Mouse (Mus musculus): ENCODE measurements around the gene Slc46a2. TPM values are rescaled to one million over a fixed set of nuclear protein-coding genes. Genes with fewer than 3 reads are reported as not detected.

The Slc46a2 gene
- total RNA-seq, 2 experiments from 2014 or later, result not detected

GRCm38 (mm10) chr4:59891723-59892416 is 23.0 kb downstream of the Slc46a2 start:
- no peak for DNase-seq

DNA sequence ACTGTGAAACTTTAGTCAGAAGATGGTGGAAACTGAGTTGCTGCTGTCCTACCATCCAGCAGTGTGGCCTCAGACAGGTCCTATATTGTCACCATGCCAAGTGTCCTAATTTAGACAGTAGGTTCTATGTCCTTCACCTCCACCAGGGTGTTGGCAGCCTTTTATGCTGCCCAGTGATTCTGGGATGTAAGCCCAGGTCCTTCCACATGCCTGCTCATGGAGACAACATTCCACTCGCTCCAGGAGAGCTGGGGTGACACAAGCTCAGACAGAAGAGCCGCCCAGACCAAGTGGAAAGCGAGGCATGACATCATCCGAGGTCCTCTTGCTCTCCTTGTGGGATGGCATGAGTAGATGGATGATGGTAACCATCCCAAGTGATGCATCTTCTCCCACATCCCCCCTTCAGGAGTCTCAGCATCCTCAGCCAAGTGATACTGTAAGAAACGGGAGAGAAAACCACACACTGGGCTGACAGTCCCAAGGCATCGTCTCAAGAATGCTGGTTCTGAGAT is 24.7 kb downstream of the Slc46a2 start:
- no peak for DNase-seq

DNA sequence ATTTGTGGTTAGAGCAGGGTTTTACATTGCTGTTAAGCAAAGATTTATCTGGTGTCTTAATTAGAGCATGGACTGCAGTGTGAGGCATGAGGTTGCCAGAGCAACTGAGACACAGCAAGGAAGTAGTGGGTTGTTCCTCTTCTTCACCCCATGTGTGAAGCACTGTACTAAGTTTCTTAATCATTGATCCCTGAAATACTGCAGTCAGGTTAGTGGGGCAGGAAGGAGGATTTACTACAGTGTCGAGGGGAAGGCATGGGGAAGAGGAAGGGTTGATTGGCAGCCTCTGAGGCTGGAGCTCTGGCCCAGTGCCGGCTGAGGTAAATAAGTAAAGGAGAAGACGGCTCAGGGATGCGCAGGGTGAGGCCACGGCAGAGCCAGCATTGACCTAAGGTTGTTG is 26.8 kb downstream of the Slc46a2 start:
- no peak for DNase-seq

DNA sequence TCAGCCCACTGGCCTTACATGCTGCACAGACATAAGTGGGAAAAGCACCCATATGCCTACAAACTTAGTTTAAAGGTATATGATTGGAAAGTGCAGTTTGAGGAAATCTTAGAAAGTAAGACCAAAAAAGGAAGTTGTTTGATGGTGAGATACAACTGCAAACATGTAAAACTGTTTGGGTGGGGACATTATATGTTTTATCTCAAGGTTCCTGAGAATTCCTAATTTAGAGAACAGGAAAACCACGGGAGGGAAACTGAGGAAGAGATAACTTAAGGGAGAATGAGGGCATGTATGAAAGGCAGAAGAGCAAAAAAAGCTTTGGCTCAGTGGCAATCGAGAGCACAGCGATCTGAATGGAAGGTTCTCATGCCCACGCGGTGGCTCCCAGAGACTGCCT is 27.8 kb downstream of the Slc46a2 start:
- DNase-seq, result no peak

GRCm38 (mm10) chr4:59886281-59886680 is 28.6 kb downstream of the Slc46a2 start:
- no peak for DNase-seq

DNA sequence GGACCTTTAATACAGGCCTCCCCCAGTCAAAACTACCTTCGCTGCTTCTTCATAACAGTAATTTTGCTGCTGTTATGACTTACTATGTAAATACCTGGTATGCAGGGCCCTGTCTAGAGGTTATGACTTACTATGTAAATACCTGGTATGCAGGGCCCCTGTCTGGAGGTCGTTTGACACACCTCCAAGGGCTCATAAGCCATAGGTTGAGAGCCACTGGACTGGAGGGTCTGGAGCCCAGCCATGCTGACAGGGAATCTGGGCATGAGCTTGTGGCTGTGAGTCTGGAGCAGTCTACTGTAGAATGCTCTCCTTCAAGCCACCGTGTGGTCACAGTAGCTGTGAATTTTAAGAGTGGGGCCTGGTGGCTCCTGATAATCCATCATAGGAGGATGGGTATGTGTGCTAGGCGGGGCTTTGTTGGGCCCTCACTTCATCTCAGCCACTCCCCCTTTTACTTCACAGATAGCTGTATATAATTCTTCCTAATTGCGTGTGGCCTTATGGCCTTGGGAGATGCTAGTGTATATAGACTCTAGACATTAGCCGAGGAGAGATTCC is 30.6 kb downstream of the Slc46a2 start:
- no peak for DNase-seq

GRCm38 (mm10) chr4:59881210-59881609 is 33.6 kb downstream of the Slc46a2 start:
- DNase-seq, result no peak

- no peak for DNase-seq
These were observed 34.1 kb downstream of the Slc46a2 start for GRCm38 (mm10) chr4:59880725-59881124.

DNA sequence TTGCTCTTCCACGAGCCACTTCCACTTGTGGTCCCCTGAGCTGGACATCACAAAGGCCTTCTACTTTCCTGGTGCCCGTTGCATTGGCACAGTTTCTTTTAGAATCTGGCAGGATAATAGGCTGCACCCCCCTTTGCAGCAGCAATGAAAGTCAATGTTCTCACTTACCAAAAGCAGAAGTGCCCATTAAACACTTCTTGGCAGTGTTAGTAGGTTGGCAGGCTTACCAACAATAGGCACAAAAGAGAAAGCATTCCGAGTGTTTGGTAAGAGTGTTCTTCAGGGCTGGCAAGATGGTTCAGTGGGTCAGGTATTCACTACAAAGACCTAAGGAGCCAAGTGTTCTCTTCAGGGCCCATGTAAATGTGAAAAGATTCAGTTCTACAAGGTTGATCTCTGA is 35.4 kb downstream of the Slc46a2 start:
- no peak for DNase-seq

GRCm38 (mm10) chr4:59878595-59878994 is 36.3 kb downstream of the Slc46a2 start:
- DNase-seq, result no peak

GRCm38 (mm10) chr4:59877025-59877424 is 37.8 kb downstream of the Slc46a2 start:
- DNase-seq, result no peak

- no peak for DNase-seq
These were observed 38.3 kb downstream of the Slc46a2 start for GRCm38 (mm10) chr4:59876570-59876969.

DNA sequence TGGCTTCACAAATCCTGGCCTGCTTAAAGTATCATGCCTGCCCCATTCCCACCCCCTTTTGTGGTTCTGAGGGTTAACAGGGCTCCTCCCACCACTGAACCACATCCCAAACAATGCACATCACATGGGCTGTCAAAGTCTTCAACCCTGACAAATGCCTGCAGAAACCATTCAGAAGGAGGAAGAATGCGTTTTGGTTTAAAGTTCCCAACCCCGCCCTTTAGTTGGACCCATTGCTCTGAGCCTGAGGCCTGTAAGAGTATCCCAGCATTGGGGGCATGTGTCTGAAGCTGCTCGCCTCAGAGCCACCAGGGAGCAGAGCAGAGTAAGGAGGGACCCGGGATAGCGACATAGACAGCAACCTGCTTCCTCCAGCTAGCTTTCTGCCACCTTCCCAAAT is 41.0 kb downstream of the Slc46a2 start:
- DNase-seq, result no peak

DNA sequence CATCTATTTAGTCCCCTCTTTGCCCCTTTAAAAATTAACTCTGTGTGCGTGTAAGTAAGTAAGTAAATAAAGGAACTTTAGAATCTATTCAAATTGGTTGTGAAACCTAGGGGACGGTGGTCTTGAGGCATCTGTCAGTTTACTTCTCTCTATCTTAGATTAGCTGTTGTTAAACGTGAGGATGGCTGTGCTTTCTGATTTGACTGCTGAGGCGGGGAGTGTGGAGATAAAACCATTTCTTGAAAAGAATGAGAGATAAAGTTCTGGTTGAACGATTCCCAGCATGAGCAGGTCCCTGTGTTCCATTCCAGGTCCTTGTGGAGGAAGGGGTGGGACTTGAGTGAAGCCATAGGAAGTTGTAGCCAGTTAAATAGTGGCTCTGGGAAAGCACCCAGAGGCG is 41.6 kb downstream of the Slc46a2 start:
- no peak for DNase-seq

DNA sequence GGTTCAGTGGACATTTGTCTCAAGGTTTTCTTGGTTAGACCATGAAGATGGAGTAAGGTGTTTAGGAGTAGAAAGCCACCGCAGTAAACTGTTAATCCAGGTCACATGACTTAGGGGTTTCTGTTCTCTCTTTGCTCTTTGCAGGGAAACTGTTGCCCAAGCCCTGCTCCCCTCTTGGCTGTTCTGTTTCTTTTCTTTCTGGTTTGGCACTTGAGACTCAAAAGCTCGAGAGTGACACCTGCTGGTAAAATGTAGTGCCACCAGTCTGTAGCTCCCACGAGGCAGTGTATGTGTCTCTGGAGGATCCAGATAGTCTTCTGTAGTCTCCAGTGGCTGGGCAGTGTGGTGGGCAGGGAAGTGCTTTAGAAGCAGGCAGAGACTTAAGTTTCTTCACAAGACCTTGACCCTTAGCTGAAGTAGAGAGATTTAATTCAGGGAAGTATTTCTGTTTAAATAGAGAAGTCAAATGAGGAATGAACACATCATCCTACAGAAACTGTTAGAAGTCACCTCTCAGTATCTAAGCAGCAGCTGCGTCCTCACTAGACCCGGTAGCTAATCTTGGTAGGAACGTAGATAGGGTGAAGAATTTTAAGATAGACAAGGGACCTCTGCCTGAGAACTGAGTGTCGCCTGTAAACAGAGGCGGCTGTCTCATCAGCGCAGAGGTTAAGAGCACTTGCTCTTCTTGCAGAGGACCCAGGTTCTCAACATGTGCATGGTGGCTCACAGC is 43.8 kb downstream of the Slc46a2 start:
- peak; percentile 47 for DNase-seq

DNA sequence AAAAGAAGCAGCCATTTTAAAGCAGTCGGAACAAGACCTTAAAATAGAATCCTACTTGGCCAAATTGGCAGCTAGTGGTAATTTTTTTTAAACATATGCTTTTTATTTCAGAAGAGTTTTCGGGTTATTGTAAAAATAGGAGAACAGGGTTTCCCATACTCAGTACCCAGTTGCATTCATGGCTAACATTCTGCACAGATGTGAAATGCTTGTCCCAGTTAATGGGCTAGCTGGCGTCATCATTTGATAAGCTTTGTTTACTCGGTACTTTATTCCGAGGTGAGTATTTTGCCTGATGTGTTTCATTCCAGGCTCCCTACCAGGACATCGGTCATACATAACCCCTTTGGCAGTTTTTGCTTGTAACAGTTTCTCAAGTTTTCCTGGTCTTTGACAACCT is 44.4 kb downstream of the Slc46a2 start:
- DNase-seq, result no peak

GRCm38 (mm10) chr4:59869488-59870057 is 45.3 kb downstream of the Slc46a2 start:
- DNase-seq, result peak; percentile 26

DNA sequence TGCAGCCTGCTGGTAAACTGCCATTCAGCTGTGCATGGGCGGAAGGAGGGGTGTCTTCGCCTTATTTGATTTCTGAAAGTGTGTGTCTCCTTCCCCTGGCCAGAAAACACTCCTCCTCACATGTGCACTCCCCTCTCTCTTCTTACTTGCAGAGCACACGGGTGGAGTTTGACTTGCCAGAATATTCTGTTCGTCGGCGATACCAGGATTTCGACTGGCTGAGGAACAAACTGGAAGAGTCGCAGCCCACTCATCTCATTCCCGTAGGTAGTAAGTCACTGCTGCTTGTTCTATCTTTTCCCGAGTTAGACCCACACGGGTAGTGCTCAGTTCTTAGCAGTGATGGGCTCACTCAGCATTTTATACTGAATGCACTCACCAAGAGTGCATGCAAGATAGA is 46.8 kb downstream of the Slc46a2 start:
- no peak for DNase-seq

DNA sequence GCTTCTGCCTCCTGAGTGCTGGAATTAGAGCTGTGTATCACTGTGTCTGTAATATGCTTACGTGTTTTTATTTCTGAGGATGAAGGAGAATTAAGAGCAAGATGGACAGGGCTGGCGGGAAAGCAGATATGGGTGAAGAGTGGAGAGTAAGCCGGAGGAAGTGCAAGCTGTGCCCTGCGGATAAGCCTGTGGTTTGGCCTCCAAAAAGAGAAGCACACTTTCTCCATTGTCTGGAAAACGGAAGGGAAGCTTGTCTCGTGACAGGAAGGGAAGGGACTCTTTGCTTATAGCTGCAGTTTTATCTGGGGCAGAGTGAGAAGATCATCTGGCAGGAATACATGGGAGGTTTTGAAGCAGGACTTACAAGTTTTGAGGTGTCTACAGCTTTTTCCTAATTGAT is 51.0 kb downstream of the Slc46a2 start:
- peak; percentile 24 for DNase-seq

GRCm38 (mm10) chr4:59862335-59862734 is 52.5 kb downstream of the Slc46a2 start:
- no peak for DNase-seq

DNA sequence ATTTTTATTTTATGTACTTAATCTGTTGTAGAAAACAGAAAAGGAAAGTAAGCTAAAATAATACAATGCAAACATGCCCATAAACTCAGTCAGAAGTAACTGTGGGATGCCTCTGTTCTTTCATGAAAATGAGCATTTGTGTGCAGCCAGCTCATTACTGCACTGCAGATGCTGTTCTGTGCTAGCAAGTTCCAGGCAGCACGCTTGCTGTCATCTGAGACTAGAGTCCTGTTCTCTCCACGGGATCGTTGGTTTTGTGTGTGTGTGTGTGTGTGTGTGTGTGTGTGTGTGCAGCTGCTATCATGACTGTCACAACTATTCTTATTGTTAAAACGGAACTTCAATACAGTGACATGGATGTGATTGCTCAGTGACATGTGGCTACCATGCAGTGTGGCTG is 53.0 kb downstream of the Slc46a2 start:
- DNase-seq, result no peak

GRCm38 (mm10) chr4:59860431-59860830 is 54.4 kb downstream of the Slc46a2 start:
- no peak for DNase-seq

All from gastrocnemius, postnatal 25 days (tissue).